Mouse (Mus musculus) MN1 (cell line): ENCODE data around the gene Abca2.
"Not testable (repeated sequence)": the region's sequence is repeated elsewhere in the genome, so short reads cannot be mapped to it uniquely, and the experiment has no call there.

Experiments
- DNase-seq: peaks from one replicate; pipeline ENCODE4 v3.0.0-alpha.2; 2016; ENCODE audit warnings: low spot score

The Abca2 gene

GRCm38 (mm10) chr2:25428442-25429236 is at the start of gene Abca2:
Gene Abca2 (plus strand): TSS chr2:25428703.
- peak; percentile 92 for DNase-seq

- DNase-seq: no peak
Measured at GRCm38 (mm10) chr2:25384492-25384891, 44.0 kb upstream of the Abca2 start.

DNA sequence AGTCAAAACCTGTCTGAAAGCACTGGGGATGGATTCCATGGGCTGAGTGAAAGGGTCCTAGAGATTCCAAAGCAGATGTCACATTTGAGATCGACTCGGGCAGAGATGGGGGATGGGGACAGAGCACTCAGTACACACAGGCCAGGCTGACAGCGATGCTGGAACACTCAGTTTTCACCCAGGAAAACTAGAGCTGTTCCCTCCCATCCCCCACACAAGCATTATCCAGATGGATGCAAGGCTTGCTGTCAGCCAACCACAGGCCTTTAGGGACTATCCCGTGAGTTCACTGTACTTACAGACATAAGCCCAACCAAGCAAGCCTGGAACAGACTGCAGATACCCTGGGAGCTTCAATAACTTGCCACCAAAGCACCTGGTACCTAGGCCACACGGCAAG is 37.2 kb upstream of the Abca2 start:
- DNase-seq: peak; percentile 45

GRCm38 (mm10) chr2:25394281-25395221 is 34.0 kb upstream of the Abca2 start:
- DNase-seq: peak; percentile 49

DNA sequence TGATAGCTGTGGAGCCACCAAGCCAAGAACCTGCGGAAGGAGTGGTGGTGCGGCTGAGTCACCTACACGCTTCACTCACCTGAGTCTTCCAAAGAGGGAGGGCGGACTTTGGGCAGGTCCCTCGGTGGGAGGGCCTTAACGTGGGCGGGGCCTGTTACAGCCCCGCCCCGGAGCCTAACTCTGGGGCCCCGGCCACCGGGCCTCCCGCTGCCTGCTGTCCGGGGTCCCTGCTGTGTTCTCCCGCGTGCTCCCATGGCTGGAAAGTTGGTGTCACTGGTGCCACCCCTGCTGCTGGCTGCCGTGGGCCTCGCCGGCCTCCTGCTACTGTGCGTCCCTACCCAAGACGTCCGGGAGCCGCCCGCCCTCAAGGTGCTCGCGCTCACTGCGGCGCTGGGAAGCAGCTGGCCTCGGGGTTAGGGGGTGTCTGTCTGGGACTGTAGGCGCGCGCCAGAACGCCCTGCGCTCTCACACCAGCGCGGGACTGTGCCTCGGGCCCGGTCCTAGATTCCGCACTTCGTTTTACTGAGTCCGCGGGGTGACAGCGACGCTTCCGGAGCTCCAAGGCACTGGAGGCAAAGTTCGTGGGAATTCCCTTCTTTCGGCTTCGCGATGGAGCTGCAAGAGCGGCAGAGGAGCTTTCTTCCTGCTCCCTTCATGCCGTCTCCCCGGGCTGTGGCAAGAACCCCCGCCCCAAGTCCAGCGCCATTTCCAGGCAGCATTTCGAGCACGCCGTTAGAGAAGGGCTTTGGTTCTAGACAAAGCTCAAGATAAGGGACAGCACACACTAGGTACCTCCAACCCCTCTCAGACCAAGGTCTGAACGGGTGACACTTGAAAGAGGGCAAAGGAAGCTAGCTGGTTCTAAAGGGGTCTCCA is 32.5 kb upstream of the Abca2 start, which contains the start of gene Entpd2:
Gene Entpd2 (plus strand): TSS at position 154 of the 876 bp plus-strand sequence.
- DNase-seq: peak; percentile 30

GRCm38 (mm10) chr2:25396597-25396983 is 31.9 kb upstream of the Abca2 start:
- no peak for DNase-seq

- DNase-seq: no peak
Measured at GRCm38 (mm10) chr2:25397010-25397409, 31.5 kb upstream of the Abca2 start.

- no peak for DNase-seq
Measured at GRCm38 (mm10) chr2:25398065-25398464, 30.4 kb upstream of the Abca2 start.

DNA sequence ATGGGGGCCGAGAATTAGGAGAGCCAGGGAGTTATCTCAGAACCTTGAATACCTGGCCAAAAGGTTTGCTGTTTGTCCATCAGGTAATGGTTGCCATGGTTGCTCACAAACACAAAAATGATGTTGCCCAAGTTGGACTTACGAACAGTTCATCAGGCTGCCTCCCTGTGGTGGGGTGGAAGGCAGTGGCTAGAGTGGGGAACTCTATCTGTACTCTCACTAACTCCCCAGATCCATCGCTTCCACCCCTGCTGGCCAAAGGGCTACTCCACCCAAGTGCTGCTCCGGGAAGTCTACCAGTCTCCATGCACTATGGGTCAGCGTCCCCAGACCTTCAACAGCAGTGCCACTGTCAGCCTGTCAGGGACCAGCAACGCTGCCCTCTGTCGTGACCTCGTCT is 29.5 kb upstream of the Abca2 start, which contains the start of gene Npdc1:
Gene Npdc1 (plus strand): TSS at position 301 of the 400 bp plus-strand sequence.
- no peak for DNase-seq

GRCm38 (mm10) chr2:25400291-25400690 is 28.2 kb upstream of the Abca2 start:
- no peak for DNase-seq

DNA sequence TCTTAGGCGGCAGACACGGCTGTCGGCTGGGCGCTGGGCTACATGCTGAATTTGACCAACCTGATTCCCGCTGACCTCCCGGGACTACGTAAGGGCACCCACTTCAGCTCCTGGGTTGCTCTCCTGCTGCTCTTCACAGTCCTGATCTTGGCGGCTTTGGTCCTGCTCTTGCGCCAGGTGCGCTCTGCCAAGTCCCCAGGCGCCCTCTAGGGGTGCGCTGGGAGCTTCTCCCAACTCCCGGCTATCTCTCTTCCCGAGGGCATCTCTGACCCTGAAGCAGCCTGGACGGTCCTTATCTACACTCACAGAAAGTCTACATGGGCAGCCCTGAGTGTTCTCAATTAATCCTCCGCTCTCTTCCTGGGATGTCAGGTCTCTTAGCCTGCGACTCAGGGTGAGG is 27.7 kb upstream of the Abca2 start:
- DNase-seq: peak; percentile 70

DNA sequence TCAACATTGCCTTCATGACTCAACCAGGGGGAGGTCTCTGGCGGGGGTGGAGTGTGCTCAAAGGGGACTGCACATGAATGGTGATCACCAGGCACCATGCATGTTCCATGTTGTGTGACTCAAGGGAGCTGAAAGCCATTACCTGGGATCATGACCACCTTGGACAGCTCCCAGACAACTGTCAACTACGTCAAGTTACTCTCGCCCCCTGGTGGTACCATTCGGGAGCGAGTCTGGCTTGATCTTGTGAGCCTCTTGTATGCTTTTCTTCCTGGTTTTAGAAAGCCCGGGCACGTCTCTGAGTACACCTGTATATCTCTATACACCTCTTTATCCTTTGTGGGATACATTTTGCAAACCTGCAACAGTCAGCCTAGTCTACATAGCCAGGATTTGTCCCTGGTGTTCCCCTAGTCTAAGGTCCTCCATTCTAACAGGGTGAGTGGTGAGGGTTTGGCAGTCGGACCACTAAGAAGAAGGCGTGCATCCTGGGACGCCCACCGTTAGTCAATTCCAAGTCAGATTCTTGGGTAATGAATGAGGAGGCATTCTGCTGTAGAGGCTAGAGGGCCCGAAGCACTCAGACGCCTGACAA is 26.0 kb upstream of the Abca2 start:
- DNase-seq: peak; percentile 87

- peak; percentile 77 for DNase-seq
Measured at GRCm38 (mm10) chr2:25402972-25403601, 25.4 kb upstream of the Abca2 start.

- no peak for DNase-seq
Measured at GRCm38 (mm10) chr2:25403994-25404393, 24.5 kb upstream of the Abca2 start.

GRCm38 (mm10) chr2:25408908-25409307 is 19.6 kb upstream of the Abca2 start:
- no peak for DNase-seq

DNA sequence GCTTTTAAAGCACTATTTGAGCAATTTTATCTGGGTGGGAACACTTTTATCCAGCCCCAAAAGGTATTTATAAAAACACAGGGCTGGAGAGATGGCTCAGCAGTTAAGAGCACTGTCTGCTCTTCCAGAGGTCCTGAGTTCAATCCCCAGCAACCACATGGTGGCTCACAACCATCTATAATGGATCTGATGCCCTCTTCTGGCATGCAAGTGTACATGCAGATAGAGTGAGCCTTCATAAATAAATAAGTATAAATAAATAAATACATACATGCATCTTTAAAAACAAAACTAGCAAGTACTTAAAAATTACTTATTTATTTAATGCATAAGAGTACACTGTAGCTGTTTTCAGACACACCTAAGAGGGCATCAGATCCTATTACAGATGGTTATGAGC is 15.1 kb upstream of the Abca2 start:
- not testable (repeated sequence) for DNase-seq

DNA sequence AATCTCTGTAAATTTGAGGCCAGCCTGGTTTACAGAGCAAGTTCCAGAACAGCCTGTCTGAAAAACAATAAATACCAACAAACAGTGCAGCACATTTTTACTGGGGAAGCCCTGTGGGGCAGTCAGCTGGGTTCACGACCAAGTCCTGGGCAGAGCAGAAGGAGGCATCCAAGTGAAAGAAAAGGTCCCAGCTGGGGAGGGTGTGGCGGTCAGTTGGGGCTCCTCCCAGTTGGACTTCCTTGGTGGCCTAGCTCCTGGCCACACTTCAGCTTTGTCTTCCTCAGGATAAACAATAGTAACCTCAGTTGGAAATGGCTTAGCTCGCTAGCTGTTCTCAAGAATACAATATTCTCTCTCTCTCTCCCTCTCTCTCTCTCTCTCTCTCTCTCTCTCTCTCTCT is 11.1 kb upstream of the Abca2 start:
- DNase-seq: no peak

DNA sequence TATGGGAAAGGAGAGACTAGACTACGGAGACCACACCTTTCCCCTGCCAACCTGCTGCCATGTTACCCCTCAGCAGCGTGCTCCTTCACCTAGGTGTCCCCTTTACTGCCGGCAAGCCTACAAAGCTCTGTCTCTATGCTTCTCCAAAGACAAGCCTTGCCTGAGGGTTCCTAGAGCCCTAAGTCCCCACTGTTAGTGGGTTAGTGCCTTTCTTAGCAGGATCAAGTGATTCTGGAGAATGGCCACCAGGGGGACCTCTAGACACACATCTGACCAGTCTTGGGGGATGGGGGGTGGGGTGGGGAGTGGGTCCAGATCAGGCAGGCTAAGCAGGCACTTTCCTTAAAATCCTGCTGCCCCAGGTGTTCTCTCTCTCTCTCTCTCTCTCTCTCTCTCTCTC is 6.6 kb upstream of the Abca2 start:
- DNase-seq: peak; percentile 64

- DNase-seq: no peak
Measured at GRCm38 (mm10) chr2:25422587-25423410, 5.7 kb upstream of the Abca2 start, which contains the start of gene Fut7. Gene Fut7 (plus strand): TSS chr2:25423267.

DNA sequence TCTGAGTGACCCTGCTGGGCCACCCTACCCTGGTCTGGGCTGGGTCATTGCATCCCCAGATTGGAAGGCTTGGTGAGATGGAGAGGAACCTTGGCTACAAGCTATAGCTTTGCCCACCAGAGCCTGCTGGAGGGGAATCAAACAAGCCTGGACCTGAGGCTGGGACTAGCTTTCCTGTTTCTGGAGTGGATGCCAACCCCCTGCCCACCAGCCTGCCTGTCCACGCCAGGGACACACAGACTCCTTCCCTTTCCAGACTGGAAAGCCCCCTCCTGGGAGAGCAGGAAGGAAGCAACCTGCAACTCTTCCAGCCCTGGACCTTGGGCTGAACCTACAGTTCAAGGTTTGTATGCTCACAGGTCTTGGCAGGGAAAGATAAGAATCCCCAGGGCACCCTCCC is 4.9 kb upstream of the Abca2 start:
- DNase-seq: no peak
